Mouse (Mus musculus): ENCODE data around the gene Rmnd5a.

The Rmnd5a gene

GRCm38 (mm10) chr6:71372041-71372720 is 68.3 kb downstream of the Rmnd5a start:
- DNase-seq (ENCODE audit: extremely low spot score, low read depth, low spot score), result no peak

GRCm38 (mm10) chr6:71371085-71371605 is 69.3 kb downstream of the Rmnd5a start:
- no peak for DNase-seq (ENCODE audit: extremely low spot score, low read depth, low spot score)

- no peak for DNase-seq (ENCODE audit: extremely low spot score, low read depth, low spot score)
Observed at GRCm38 (mm10) chr6:71369416-71369815, 71.0 kb downstream of the Rmnd5a start.

- DNase-seq (ENCODE audit: extremely low spot score, low read depth, low spot score), result no peak
Observed at GRCm38 (mm10) chr6:71363995-71364394, 76.4 kb downstream of the Rmnd5a start.

- no peak for DNase-seq (ENCODE audit: extremely low spot score, low read depth, low spot score)
Observed at GRCm38 (mm10) chr6:71361156-71361670, 79.2 kb downstream of the Rmnd5a start.

GRCm38 (mm10) chr6:71360751-71361150 is 79.7 kb downstream of the Rmnd5a start:
- no peak for DNase-seq (ENCODE audit: extremely low spot score, low read depth, low spot score)

- no peak for DNase-seq (ENCODE audit: extremely low spot score, low read depth, low spot score)
Observed at GRCm38 (mm10) chr6:71360221-71360620, 80.2 kb downstream of the Rmnd5a start.

GRCm38 (mm10) chr6:71357493-71357892 is 82.9 kb downstream of the Rmnd5a start:
- DNase-seq (ENCODE audit: extremely low spot score, low read depth, low spot score), result no peak

- no peak for DNase-seq (ENCODE audit: extremely low spot score, low read depth, low spot score)
Observed at GRCm38 (mm10) chr6:71353722-71354121, 86.7 kb downstream of the Rmnd5a start.

GRCm38 (mm10) chr6:71352866-71353427 is 87.5 kb downstream of the Rmnd5a start:
- DNase-seq (ENCODE audit: extremely low spot score, low read depth, low spot score), result no peak

GRCm38 (mm10) chr6:71352201-71352600 is 88.2 kb downstream of the Rmnd5a start:
- no peak for DNase-seq (ENCODE audit: extremely low spot score, low read depth, low spot score)

- no peak for DNase-seq (ENCODE audit: extremely low spot score, low read depth, low spot score)
Observed at GRCm38 (mm10) chr6:71351201-71351600, 89.2 kb downstream of the Rmnd5a start.

- no peak for DNase-seq (ENCODE audit: extremely low spot score, low read depth, low spot score)
Observed at GRCm38 (mm10) chr6:71348006-71348405, 92.4 kb downstream of the Rmnd5a start.

GRCm38 (mm10) chr6:71341179-71341578 is 99.3 kb downstream of the Rmnd5a start:
- DNase-seq (ENCODE audit: extremely low spot score, low read depth, low spot score), result no peak

- no peak for DNase-seq (ENCODE audit: extremely low spot score, low read depth, low spot score)
Observed at GRCm38 (mm10) chr6:71339351-71339750, 101.1 kb downstream of the Rmnd5a start.

GRCm38 (mm10) chr6:71338941-71339340 is 101.5 kb downstream of the Rmnd5a start:
- no peak for DNase-seq (ENCODE audit: extremely low spot score, low read depth, low spot score)
